Mouse (Mus musculus) E14TG2a.4 (cell line): Measurements from ENCODE around the gene Dach2.
"Not testable (repeated sequence)": the region's sequence is repeated elsewhere in the genome, so short reads cannot be mapped to it uniquely, and the experiment has no call there.

ENCODE experiments used
- H3K27me3 ChIP-seq: 2 replicates; pipeline ENCODE4 v1.6.1; 2014; ENCODE audit warnings: low read length, control low read depth; ENCODE audit not compliant: insufficient read depth
- H3K36me3 ChIP-seq: 2 replicates; pipeline ENCODE4 v1.6.1; 2014; ENCODE audit warnings: low read length, control low read depth; ENCODE audit not compliant: insufficient read depth
- H3K4me1 ChIP-seq: replicated peaks from 2 replicates; pipeline ENCODE4 v1.6.1; 2014; ENCODE audit warnings: low read depth, low read length, control low read depth
- H3K4me3 ChIP-seq: replicated peaks from 2 replicates; pipeline ENCODE4 v1.5.1; 2014; ENCODE audit warnings: mild to moderate bottlenecking, low read length
- H3K9me3 ChIP-seq: 2 replicates; pipeline ENCODE4 v1.6.1; 2014; ENCODE audit warnings: low read length, control low read depth
- CTCF ChIP-seq: conservative IDR thresholded peaks from 2 replicates; pipeline ENCODE4 v1.5.1; 2014; ENCODE audit warnings: low read length
- NANOG ChIP-seq: IDR thresholded peaks from 2 replicates; pipeline ENCODE4 v1.6.1; 2014; ENCODE audit warnings: borderline replicate concordance, low read length, mixed read lengths
- POU5F1 ChIP-seq: IDR thresholded peaks from 2 replicates; pipeline ENCODE4 v1.6.1; 2014; ENCODE audit warnings: low read length, borderline replicate concordance

The Dach2 gene

GRCm38 (mm10) chrX:113297404-113297803, at the start of gene Dach2:
Dach2 (plus strand) TSS chrX:113297510.
- TF ChIP-seq POU5F1 (no peak), NANOG (no peak), CTCF (no peak)
- Histone ChIP-seq H3K9me3 (no peaks in the 10 kb centered on the region), H3K4me3 (peak within 1 kb of the TSS; percentile 76), H3K27me3 (peaks cover 4% of the 10 kb centered on the region; the same call in 1 of the 2 replicates), H3K36me3 (no peaks in the 10 kb centered on the region), H3K4me1 (no peaks in the 10 kb centered on the region)

- H3K4me1 ChIP-seq, H3K27me3 ChIP-seq, H3K36me3 ChIP-seq, H3K4me3 ChIP-seq, H3K9me3 ChIP-seq: not testable (repeated sequence)
Measured at GRCm38 (mm10) chrX:113252427-113252826, 44.9 kb upstream of the Dach2 start.

- no peak for TF ChIP-seq NANOG
- TF ChIP-seq POU5F1, result no peak
- TF ChIP-seq CTCF, result no peak
- Histone ChIP-seq H3K27me3 (peaks cover 4% of the 10 kb centered on the region; the same call in 1 of the 2 replicates), H3K4me1 (no peaks in the 10 kb centered on the region), H3K4me3 (peak overlapping the region; percentile 76), H3K36me3 (no peaks in the 10 kb centered on the region), H3K9me3 (no peaks in the 10 kb centered on the region)
Measured at GRCm38 (mm10) chrX:113298031-113298430, 721 bp downstream of the Dach2 start.

GRCm38 (mm10) chrX:113298468-113298867, 1.2 kb downstream of the Dach2 start:
- Histone ChIP-seq H3K36me3 (no peaks in the 10 kb centered on the region), H3K9me3 (no peaks in the 10 kb centered on the region)

GRCm38 (mm10) chrX:113304323-113304722, 7.0 kb downstream of the Dach2 start:
- Histone ChIP-seq H3K9me3 (no peaks in the 10 kb centered on the region), H3K36me3 (no peaks in the 10 kb centered on the region), H3K27me3 (no peaks in the 10 kb centered on the region), H3K4me3 (no peak overlapping the region), H3K4me1 (no peaks in the 10 kb centered on the region)
- TF ChIP-seq POU5F1, result no peak
- no peak for TF ChIP-seq CTCF
- TF ChIP-seq NANOG, result no peak

More at GRCm38 (mm10) chrX:113298468-113298867, 1.2 kb downstream of the Dach2 start:
- TF ChIP-seq POU5F1 (no peak), CTCF (no peak), NANOG (no peak)
- Histone ChIP-seq H3K27me3 (peaks cover 4% of the 10 kb centered on the region; the same call in 1 of the 2 replicates), H3K4me3 (peak overlapping the region; percentile 76), H3K4me1 (no peaks in the 10 kb centered on the region)

GRCm38 (mm10) chrX:113338143-113338542, 40.8 kb downstream of the Dach2 start:
- Histone ChIP-seq H3K4me1 (no peaks in the 10 kb centered on the region), H3K4me3 (no peak overlapping the region), H3K27me3 (no peaks in the 10 kb centered on the region), H3K9me3 (no peaks in the 10 kb centered on the region), H3K36me3 (no peaks in the 10 kb centered on the region)
- no peak for TF ChIP-seq POU5F1
- no peak for TF ChIP-seq NANOG
- TF ChIP-seq CTCF, result no peak

GRCm38 (mm10) chrX:113394417-113394816, 97.1 kb downstream of the Dach2 start:
- no peaks in the 10 kb centered on the region for H3K9me3 ChIP-seq
- H3K4me3 ChIP-seq, result no peak overlapping the region
- TF ChIP-seq CTCF, result no peak
- TF ChIP-seq POU5F1, result no peak
- TF ChIP-seq NANOG, result no peak
- H3K36me3 ChIP-seq, result no peaks in the 10 kb centered on the region
- no peaks in the 10 kb centered on the region for H3K4me1 ChIP-seq
- no peaks in the 10 kb centered on the region for H3K27me3 ChIP-seq

- H3K4me1 ChIP-seq, result no peaks in the 10 kb centered on the region
- H3K9me3 ChIP-seq, result no peaks in the 10 kb centered on the region
- TF ChIP-seq CTCF, result no peak
- no peak overlapping the region for H3K4me3 ChIP-seq
- no peaks in the 10 kb centered on the region for H3K27me3 ChIP-seq
- no peaks in the 10 kb centered on the region for H3K36me3 ChIP-seq
Measured at GRCm38 (mm10) chrX:113408756-113409155, 111.4 kb downstream of the Dach2 start.

- H3K4me3 ChIP-seq, result no peak overlapping the region
- no peaks in the 10 kb centered on the region for H3K9me3 ChIP-seq
- H3K4me1 ChIP-seq, result no peaks in the 10 kb centered on the region
- TF ChIP-seq CTCF (no peak), POU5F1 (no peak), NANOG (no peak)
- H3K36me3 ChIP-seq, result no peaks in the 10 kb centered on the region
- H3K27me3 ChIP-seq, result no peaks in the 10 kb centered on the region
Measured at GRCm38 (mm10) chrX:113421517-113422187, 124.3 kb downstream of the Dach2 start.
